8 mouse cellular contexts compared by ENCODE assay signal in genomic region chr9:122285146-122285832, GRCm38 (mm10). TPM values are rescaled to one million over a fixed set of nuclear protein-coding genes. Genes with fewer than 3 reads are reported as not detected.
A peak's percentile ranks its signal among the peaks of the same experiment; 100 is the strongest.
DNase-seq lines count a peak whose midpoint lies in the region; ATAC-seq lines count a peak whose summit lies in the region.

No protein-coding gene starts in this region.

- no peaks in the 10 kb centered on the region for H3K36me3 ChIP-seq in embryonic facial prominence, embryonic 13.5 days
- H3K36me3 ChIP-seq in kidney, embryonic 14.5 days (ENCODE audit: control insufficient read depth, insufficient read depth, low read length), result no peaks in the 10 kb centered on the region

- no peak overlapping the region for H3K4me3 ChIP-seq in embryonic facial prominence, embryonic 13.5 days
- no peak overlapping the region for H3K4me3 ChIP-seq in kidney, embryonic 14.5 days (ENCODE audit: low read length)

- H3K27ac ChIP-seq in embryonic facial prominence, embryonic 13.5 days, result peak overlapping the region; percentile 48; the same call in 1 of the 2 replicates
- H3K27ac ChIP-seq in kidney, embryonic 14.5 days (ENCODE audit: low read depth, low read length), result 0 out of 2 replicates have a peak overlapping the region, but pooled peaks have one; percentile 2

- H3K4me1 ChIP-seq in embryonic facial prominence, embryonic 13.5 days, result peaks cover 13% of the 10 kb centered on the region
- 0 out of 2 replicates have a peak, but pooled peaks cover 9% of the 10 kb centered on the region for H3K4me1 ChIP-seq in kidney, embryonic 14.5 days (ENCODE audit: control insufficient read depth, insufficient read depth, low read length)

- ATAC-seq in embryonic facial prominence, embryonic 13.5 days (ENCODE audit: insufficient number of reproducible peaks, insufficient read depth, low FRiP score, low TSS enrichment, low read depth), result no peak
- peak; percentile 54; the same call in 1 of the 2 replicates for ATAC-seq in kidney, embryonic 14.5 days (ENCODE audit: low FRiP score, low TSS enrichment)

- no peaks in the 10 kb centered on the region for H3K27me3 ChIP-seq in embryonic facial prominence, embryonic 13.5 days
- H3K27me3 ChIP-seq in kidney, embryonic 14.5 days (ENCODE audit: control insufficient read depth, insufficient read depth, low read length), result no peaks in the 10 kb centered on the region

- peak overlapping the region; percentile 27 for H3K4me2 ChIP-seq in embryonic facial prominence, embryonic 13.5 days
- H3K4me2 ChIP-seq in kidney, embryonic 14.5 days (replicated peaks; ENCODE audit: low read depth, low read length), result peak overlapping the region; percentile 8; the same call in 1 of the 2 replicates

- peak; percentile 42 for DNase-seq in left cerebral cortex, postnatal 4 days
- no peak for DNase-seq in left cerebral cortex, postnatal 14 days (ENCODE audit: low spot score in 2 of 2)
- DNase-seq in naive thymus-derived CD4-positive, alpha-beta T cell, adult 2 months (ENCODE audit: low read depth), result peak; percentile 15
- no peak for DNase-seq in layer of hippocampus, postnatal 10 days (ENCODE audit: low spot score in 2 of 2)
- no peak for DNase-seq in gastrocnemius, postnatal 14 days
- DNase-seq in cerebellum, adult 8-10 months, result no peak

- intact Hi-C loops in left cerebral cortex, postnatal 4 days (cut with DNase I), result no loop called here
- intact Hi-C loops in left cerebral cortex, postnatal 14 days (cut with DNase I), result no loop called here
- intact Hi-C loops in gastrocnemius, postnatal 14 days (cut with DNase I; ENCODE audit: low total_unique reads), result no loop called here

- WGBS in embryonic facial prominence, embryonic 13.5 days, result 13% methylated on average over 7 of the region's 11 CpGs
- WGBS in kidney, embryonic 14.5 days, result 20% methylated on average over 5 of the region's 11 CpGs

- no peaks in the 10 kb centered on the region for H3K9me3 ChIP-seq in embryonic facial prominence, embryonic 13.5 days
- no peaks in the 10 kb centered on the region for H3K9me3 ChIP-seq in kidney, embryonic 14.5 days (ENCODE audit: control insufficient read depth, low read length)

- no peak overlapping the region for H3K9ac ChIP-seq in embryonic facial prominence, embryonic 13.5 days
- no peak overlapping the region for H3K9ac ChIP-seq in kidney, embryonic 14.5 days (ENCODE audit: low read depth, low read length)

RNA-seq across cellular contexts. Expression of gene Ano10, which starts 8.9 kb away (rescaled TPM):
- 10 to 100 TPM; 33.3 to 37.4 TPM for total RNA-seq in left cerebral cortex, postnatal 4 days (2021)
- total RNA-seq in left cerebral cortex, postnatal 14 days (2021), result 10 to 100 TPM; 28.5 to 34.2 TPM
- polyA plus RNA-seq in embryonic facial prominence, embryonic 13.5 days (2015; fragmentation: Nextera tagmentation; extraction: Ambion mirVana), result 30.8 and 31.9 TPM in 2 replicates
- 22.5 and 37.0 TPM in 2 replicates for polyA plus RNA-seq in kidney, embryonic 14.5 days (2014; fragmentation: Nextera tagmentation; extraction: Ambion mirVana)
- total RNA-seq in layer of hippocampus, postnatal 10 days (2021), result 10 to 100 TPM; 30.6 to 35.2 TPM
- total RNA-seq in gastrocnemius, postnatal 14 days (2021), result 10 to 100 TPM; 36.6 to 39.4 TPM

Comparison
In these comparisons a context has a peak if more than half of its experiments do, and no peak if none do; other contexts are left out.
1. DNase-seq: peak in left cerebral cortex, postnatal 4 days (single experiment) and naive thymus-derived CD4-positive, alpha-beta T cell, adult 2 months (single experiment); none in left cerebral cortex, postnatal 14 days (0 of 2), layer of hippocampus, postnatal 10 days (0 of 2), gastrocnemius, postnatal 14 days (single experiment) and cerebellum, adult 8-10 months (single experiment).